Mouse (Mus musculus): ENCODE measurements around the gene Ifit1bl2. TPM values are rescaled to one million over a fixed set of nuclear protein-coding genes. Genes with fewer than 3 reads are reported as not detected.
"Not testable (repeated sequence)": the region's sequence is repeated elsewhere in the genome, so short reads cannot be mapped to it uniquely, and the experiment has no call there.

The Ifit1bl2 gene
- total and polyA plus RNA-seq, 2 experiments from 2014 or later: 0.16 to 0.37 TPM

- no peak overlapping the region for H3K27ac ChIP-seq
- H3K9me3 ChIP-seq (ENCODE audit: low read length): no peaks in the 10 kb centered on the region
- H3K9ac ChIP-seq (replicated peaks; ENCODE audit: low read length): no peak overlapping the region
- ATAC-seq: no peak
- 94% methylated on average over 2 of the region's 2 CpGs for WGBS
- no peak overlapping the region for H3K4me2 ChIP-seq (ENCODE audit: low read depth, low read length)
- no peaks in the 10 kb centered on the region for H3K36me3 ChIP-seq (ENCODE audit: insufficient read depth, low read length)
- 0 out of 2 replicates have a peak, but pooled peaks cover 3% of the 10 kb centered on the region for H3K4me1 ChIP-seq (ENCODE audit: insufficient read depth, low read length)
- H3K27me3 ChIP-seq (ENCODE audit: insufficient read depth, low read length): no peaks in the 10 kb centered on the region
- TF ChIP-seq CTCF (IDR thresholded peaks at IDR 0.05; ENCODE audit: low read depth): no peak
- H3K4me3 ChIP-seq (ENCODE audit: low read length): no peak overlapping the region
- DNase-seq (ENCODE audit: low spot score): no peak
Observed at GRCm38 (mm10) chr19:34593456-34593855, 47.1 kb downstream of the Ifit1bl2 start.

GRCm38 (mm10) chr19:34588959-34589358 is 51.6 kb downstream of the Ifit1bl2 start:
- H3K4me1 ChIP-seq (ENCODE audit: insufficient read depth, low read length): no peaks in the 10 kb centered on the region
- H3K9me3 ChIP-seq (ENCODE audit: low read length): no peaks in the 10 kb centered on the region
- H3K27me3 ChIP-seq (ENCODE audit: insufficient read depth, low read length): no peaks in the 10 kb centered on the region
- no peak overlapping the region for H3K27ac ChIP-seq
- H3K36me3 ChIP-seq (ENCODE audit: insufficient read depth, low read length): no peaks in the 10 kb centered on the region
- no peak for DNase-seq (ENCODE audit: low spot score)
- ATAC-seq: no peak
- H3K4me3 ChIP-seq (ENCODE audit: low read length): no peak overlapping the region
- no peak overlapping the region for H3K9ac ChIP-seq (replicated peaks; ENCODE audit: low read length)
- TF ChIP-seq CTCF (IDR thresholded peaks at IDR 0.05; ENCODE audit: low read depth): peak; percentile 45
- H3K4me2 ChIP-seq (ENCODE audit: low read depth, low read length): no peak overlapping the region

- H3K4me1 ChIP-seq (ENCODE audit: insufficient read depth, low read length); H3K4me2 ChIP-seq (ENCODE audit: low read depth, low read length); H3K4me3 ChIP-seq (ENCODE audit: low read length); H3K9ac ChIP-seq (replicated peaks; ENCODE audit: low read length); DNase-seq (ENCODE audit: low spot score); H3K9me3 ChIP-seq (ENCODE audit: low read length); H3K27ac ChIP-seq; H3K27me3 ChIP-seq (ENCODE audit: insufficient read depth, low read length); H3K36me3 ChIP-seq (ENCODE audit: insufficient read depth, low read length): not testable (repeated sequence)
- WGBS: 83% methylated on average over 6 of the region's 12 CpGs
- ATAC-seq: peak; percentile 41; the same call in 1 of the 2 replicates
Observed at GRCm38 (mm10) chr19:34587898-34588692, 52.4 kb downstream of the Ifit1bl2 start.

GRCm38 (mm10) chr19:34585740-34586458 is 54.6 kb downstream of the Ifit1bl2 start:
- not testable (repeated sequence) for H3K27ac ChIP-seq; H3K9ac ChIP-seq (replicated peaks; ENCODE audit: low read length); H3K4me3 ChIP-seq (ENCODE audit: low read length); H3K9me3 ChIP-seq (ENCODE audit: low read length); H3K4me2 ChIP-seq (ENCODE audit: low read depth, low read length); H3K27me3 ChIP-seq (ENCODE audit: insufficient read depth, low read length); ATAC-seq; H3K36me3 ChIP-seq (ENCODE audit: insufficient read depth, low read length); H3K4me1 ChIP-seq (ENCODE audit: insufficient read depth, low read length)
- DNase-seq (ENCODE audit: low spot score): peak; percentile 26
- 82% methylated on average over 5 of the region's 5 CpGs for WGBS

- not testable (repeated sequence) for H3K9me3 ChIP-seq (ENCODE audit: low read length); H3K27me3 ChIP-seq (ENCODE audit: insufficient read depth, low read length); H3K9ac ChIP-seq (replicated peaks; ENCODE audit: low read length); H3K27ac ChIP-seq; H3K4me3 ChIP-seq (ENCODE audit: low read length); DNase-seq (ENCODE audit: low spot score); H3K4me2 ChIP-seq (ENCODE audit: low read depth, low read length); H3K4me1 ChIP-seq (ENCODE audit: insufficient read depth, low read length); ATAC-seq; H3K36me3 ChIP-seq (ENCODE audit: insufficient read depth, low read length)
- 76% methylated on average over 2 of the region's 2 CpGs for WGBS
Observed at GRCm38 (mm10) chr19:34583126-34583766, 57.3 kb downstream of the Ifit1bl2 start, which contains the start of gene Ifit3. Gene Ifit3, plus strand, starts transcription at chr19:34583531.

GRCm38 (mm10) chr19:34582696-34583095 is 57.8 kb downstream of the Ifit1bl2 start:
- ATAC-seq; DNase-seq (ENCODE audit: low spot score); H3K9ac ChIP-seq (replicated peaks; ENCODE audit: low read length); H3K27me3 ChIP-seq (ENCODE audit: insufficient read depth, low read length); H3K4me2 ChIP-seq (ENCODE audit: low read depth, low read length); H3K27ac ChIP-seq; H3K4me3 ChIP-seq (ENCODE audit: low read length); H3K36me3 ChIP-seq (ENCODE audit: insufficient read depth, low read length); H3K9me3 ChIP-seq (ENCODE audit: low read length); H3K4me1 ChIP-seq (ENCODE audit: insufficient read depth, low read length): not testable (repeated sequence)
- 91% methylated on average over 2 of the region's 2 CpGs for WGBS

Data from hindbrain, postnatal 0 days (tissue).